Comparison of ENCODE assay signal across 9 mouse cellular contexts in genomic region chr5:35454187-35454800, GRCm38 (mm10).
DNase-seq lines count a peak whose midpoint lies in the region; ATAC-seq lines count a peak whose summit lies in the region.
"Had no signal": no experiment of that assay in that cellular context is flagged by ENCODE, and none has a peak within 500 bp of the region (broad histone marks: within the 10 kb centered on the region; RNA-seq: fewer than 3 reads in every experiment).

No protein-coding gene starts in this region.

- H3K4me3 ChIP-seq in neural tube, embryonic 11.5 days (ENCODE audit: low read depth, low read length) = no peak overlapping the region
- H3K4me3 ChIP-seq in hindbrain, embryonic 15.5 days = no peak overlapping the region

- H3K36me3 ChIP-seq in neural tube, embryonic 11.5 days (ENCODE audit: control insufficient read depth, insufficient read depth, low read length) = no peaks in the 10 kb centered on the region
- H3K36me3 ChIP-seq in hindbrain, embryonic 15.5 days = no peaks in the 10 kb centered on the region

- WGBS in neural tube, embryonic 11.5 days = 17% methylated on average over 17 of the region's 17 CpGs
- 18% methylated on average over 17 of the region's 17 CpGs for WGBS in hindbrain, embryonic 15.5 days

- peak overlapping the region; percentile 24; the same call in 1 of the 2 replicates for H3K27ac ChIP-seq in neural tube, embryonic 11.5 days (ENCODE audit: low read depth, low read length)
- H3K27ac ChIP-seq in hindbrain, embryonic 15.5 days (replicated peaks) = no peak overlapping the region

- H3K9ac ChIP-seq in neural tube, embryonic 11.5 days (ENCODE audit: low read length) = 0 out of 2 replicates have a peak overlapping the region, but pooled peaks have one; percentile 3
- no peak overlapping the region for H3K9ac ChIP-seq in hindbrain, embryonic 15.5 days

- no peaks in the 10 kb centered on the region for H3K9me3 ChIP-seq in neural tube, embryonic 11.5 days (ENCODE audit: control insufficient read depth, low read length)
- no peaks in the 10 kb centered on the region for H3K9me3 ChIP-seq in hindbrain, embryonic 15.5 days

- H3K4me2 ChIP-seq in neural tube, embryonic 11.5 days (ENCODE audit: low read depth) = 0 out of 2 replicates have a peak overlapping the region, but pooled peaks have one; percentile 10
- H3K4me2 ChIP-seq in hindbrain, embryonic 15.5 days = peak overlapping the region; percentile 39

- DNase-seq in neural tube, embryonic 11.5 days (ENCODE audit: low spot score) = peak; percentile 59
- DNase-seq in neural tube, embryonic 10.5 days (ENCODE audit: extremely low spot score, low spot score) = no peak
- peak; percentile 48 for DNase-seq in mesoderm, embryonic 11.5 days (ENCODE audit: low read depth, low spot score)
- DNase-seq in right cerebral cortex, postnatal 4 days = peak; percentile 26
- DNase-seq in kidney, adult 8-10 months = no peak
- DNase-seq in ovary, postnatal 14 days (ENCODE audit: low spot score) = no peak
- no peak for DNase-seq in adrenal gland, postnatal 10 days
- DNase-seq: adrenal gland, adult 2 months had no signal

- H3K4me1 ChIP-seq in neural tube, embryonic 11.5 days (ENCODE audit: control insufficient read depth, insufficient read depth, low read length) = peaks cover 12% of the 10 kb centered on the region; the same call in 1 of the 2 replicates
- peaks cover 14% of the 10 kb centered on the region for H3K4me1 ChIP-seq in hindbrain, embryonic 15.5 days (replicated peaks)

- peak; percentile 84 for ATAC-seq in neural tube, embryonic 11.5 days (ENCODE audit: insufficient read depth, low FRiP score, low TSS enrichment)
- ATAC-seq in hindbrain, embryonic 15.5 days (ENCODE audit: low FRiP score, low read depth) = peak; percentile 69

- no peaks in the 10 kb centered on the region for H3K27me3 ChIP-seq in neural tube, embryonic 11.5 days (ENCODE audit: control insufficient read depth, insufficient read depth, low read length)
- H3K27me3 ChIP-seq in hindbrain, embryonic 15.5 days = peaks cover 2% of the 10 kb centered on the region; the same call in 1 of the 2 replicates

Comparison
In these comparisons a context has a peak if more than half of its experiments do, and no peak if none do; other contexts are left out.
1. DNase-seq: peak in neural tube, embryonic 11.5 days (single experiment), mesoderm, embryonic 11.5 days (single experiment) and right cerebral cortex, postnatal 4 days (single experiment); none in neural tube, embryonic 10.5 days (single experiment), kidney, adult 8-10 months (0 of 2), ovary, postnatal 14 days (single experiment) and adrenal gland, postnatal 10 days (single experiment).